Mouse (Mus musculus): ENCODE data around the gene Aaed1.
"Not testable (repeated sequence)": the region's sequence is repeated elsewhere in the genome, so short reads cannot be mapped to it uniquely, and the experiment has no call there.

Gene Aaed1

GRCm38 (mm10) chr13:64309036-64309435, 3.5 kb downstream of the Aaed1 start:
- DNase-seq (ENCODE audit: low read depth, low spot score): no peak

- no peak for DNase-seq (ENCODE audit: low read depth, low spot score)
These were observed 5.0 kb downstream of the Aaed1 start for GRCm38 (mm10) chr13:64307508-64307907.

GRCm38 (mm10) chr13:64306078-64306477, 6.4 kb downstream of the Aaed1 start:
- DNase-seq (ENCODE audit: low read depth, low spot score): peak; percentile 48

GRCm38 (mm10) chr13:64299069-64299468, 13.4 kb downstream of the Aaed1 start:
- no peak for DNase-seq (ENCODE audit: low read depth, low spot score)

GRCm38 (mm10) chr13:64286791-64287190, 25.7 kb downstream of the Aaed1 start:
- DNase-seq (ENCODE audit: low read depth, low spot score): no peak

- DNase-seq (ENCODE audit: low read depth, low spot score): no peak
These were observed 26.2 kb downstream of the Aaed1 start for GRCm38 (mm10) chr13:64286321-64286720.

GRCm38 (mm10) chr13:64284676-64285075, 27.8 kb downstream of the Aaed1 start:
- no peak for DNase-seq (ENCODE audit: low read depth, low spot score)

GRCm38 (mm10) chr13:64280940-64281339, 31.6 kb downstream of the Aaed1 start:
- DNase-seq (ENCODE audit: low read depth, low spot score): no peak

GRCm38 (mm10) chr13:64275754-64276127, 36.8 kb downstream of the Aaed1 start:
- DNase-seq (ENCODE audit: low read depth, low spot score): no peak

- DNase-seq (ENCODE audit: low read depth, low spot score): no peak
These were observed 37.4 kb downstream of the Aaed1 start, which contains the start of gene Cdc14b for GRCm38 (mm10) chr13:64274879-64275753. Gene Cdc14b, minus strand, starts transcription at chr13:64275290.

- peak; percentile 11 for DNase-seq (ENCODE audit: low read depth, low spot score)
These were observed 38.3 kb downstream of the Aaed1 start for GRCm38 (mm10) chr13:64273891-64274844.

GRCm38 (mm10) chr13:64273352-64273751, 39.2 kb downstream of the Aaed1 start:
- no peak for DNase-seq (ENCODE audit: low read depth, low spot score)

GRCm38 (mm10) chr13:64268384-64268783, 44.1 kb downstream of the Aaed1 start:
- no peak for DNase-seq (ENCODE audit: low read depth, low spot score)

- DNase-seq (ENCODE audit: low read depth, low spot score): no peak
These were observed 45.4 kb downstream of the Aaed1 start for GRCm38 (mm10) chr13:64267151-64267550.

- no peak for DNase-seq (ENCODE audit: low read depth, low spot score)
These were observed 47.9 kb downstream of the Aaed1 start for GRCm38 (mm10) chr13:64264586-64264985.

GRCm38 (mm10) chr13:64259903-64260302, 52.6 kb downstream of the Aaed1 start:
- DNase-seq (ENCODE audit: low read depth, low spot score): no peak

- DNase-seq (ENCODE audit: low read depth, low spot score): no peak
These were observed 54.0 kb downstream of the Aaed1 start for GRCm38 (mm10) chr13:64258516-64258821.

GRCm38 (mm10) chr13:64257814-64258515, 54.5 kb downstream of the Aaed1 start:
- DNase-seq (ENCODE audit: low read depth, low spot score): no peak

- DNase-seq (ENCODE audit: low read depth, low spot score): no peak
These were observed 55.3 kb downstream of the Aaed1 start for GRCm38 (mm10) chr13:64257010-64257813.

GRCm38 (mm10) chr13:64254185-64254584, 58.3 kb downstream of the Aaed1 start:
- not testable (repeated sequence) for DNase-seq (ENCODE audit: low read depth, low spot score)

GRCm38 (mm10) chr13:64253697-64254096, 58.8 kb downstream of the Aaed1 start:
- DNase-seq (ENCODE audit: low read depth, low spot score): no peak

Measured in retina, postnatal 7 days (tissue).